Mouse (Mus musculus) megakaryocyte, embryonic 14.5 days (primary cell): ENCODE data around the gene Adam12. TPM values are rescaled to one million over a fixed set of nuclear protein-coding genes. Genes with fewer than 3 reads are reported as not detected.

Experiments used
- H3K27me3 ChIP-seq: replicated peaks from 2 replicates; pipeline ENCODE3; 2012; ENCODE audit warnings: inconsistent platforms
- H3K36me3 ChIP-seq: replicated peaks from 2 replicates; pipeline ENCODE3; 2012; ENCODE audit warnings: low read length, inconsistent platforms, mixed read lengths
- H3K4me1 ChIP-seq: 2 replicates; pipeline ENCODE4 v1.6.1; 2012; ENCODE audit warnings: inconsistent platforms
- H3K4me3 ChIP-seq: replicated peaks from 2 replicates; pipeline ENCODE3; 2012; ENCODE audit warnings: moderate library complexity, mild to moderate bottlenecking, inconsistent platforms
- H3K9me3 ChIP-seq: 2 replicates; pipeline ENCODE4 v1.6.1; 2012; ENCODE audit warnings: inconsistent platforms
- FLI1 ChIP-seq: IDR thresholded peaks from 2 replicates; pipeline ENCODE4 v1.6.1; 2012; ENCODE audit warnings: low read length, inconsistent platforms, mixed read lengths
- GATA1 ChIP-seq: IDR thresholded peaks from 3 replicates; pipeline ENCODE4 v1.6.1; 2012; ENCODE audit warnings: mixed read lengths, low read length, inconsistent platforms, borderline replicate concordance
- polyA plus RNA-seq: library from polyadenylated mRNA; stranded (reverse); fragments of >175 nt; gene quantifications from 2 replicates; pipeline ENCODE4 v1.2.3, GENCODE M21; 2012; ENCODE audit warnings: low replicate concordance; ENCODE audit not compliant: insufficient read depth

The Adam12 gene
- polyA plus RNA-seq, 1 experiment: not detected

DNA sequence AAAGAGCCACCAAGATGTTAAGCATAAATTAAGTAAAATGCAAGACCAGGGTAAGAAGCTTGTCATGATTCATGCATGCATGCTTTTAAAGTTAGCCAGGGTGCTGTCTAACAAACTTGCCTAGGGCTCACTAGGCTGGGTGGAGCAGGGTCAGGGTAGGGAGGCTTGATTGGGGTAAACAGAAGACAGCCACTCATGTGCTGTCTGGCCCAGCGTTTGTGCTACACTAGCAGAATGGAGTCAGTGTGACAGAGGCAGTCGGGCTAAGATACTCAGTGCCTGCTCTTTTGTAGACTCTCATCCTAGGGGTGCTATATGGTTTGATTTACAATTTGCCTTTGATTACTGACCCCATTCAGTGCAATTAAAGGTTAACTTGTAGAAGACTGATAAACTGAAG, 179.5 kb downstream of the Adam12 start:
- TF ChIP-seq GATA1: no peak
- TF ChIP-seq FLI1: no peak
- no peaks in the 10 kb centered on the region for H3K27me3 ChIP-seq
- no peaks in the 10 kb centered on the region for H3K4me1 ChIP-seq
- H3K4me3 ChIP-seq: no peak overlapping the region
- no peaks in the 10 kb centered on the region for H3K36me3 ChIP-seq
- no peaks in the 10 kb centered on the region for H3K9me3 ChIP-seq

- no peaks in the 10 kb centered on the region for H3K4me1 ChIP-seq
- H3K4me3 ChIP-seq: no peak overlapping the region
- H3K9me3 ChIP-seq: peaks cover 6% of the 10 kb centered on the region; the same call in 1 of the 2 replicates
- TF ChIP-seq FLI1: no peak
- TF ChIP-seq GATA1: no peak
- H3K27me3 ChIP-seq: peaks cover 2% of the 10 kb centered on the region
- no peaks in the 10 kb centered on the region for H3K36me3 ChIP-seq
Measured at GRCm38 (mm10) chr7:134050371-134050770, 181.6 kb downstream of the Adam12 start.

GRCm38 (mm10) chr7:134046376-134046775, 185.6 kb downstream of the Adam12 start:
- no peaks in the 10 kb centered on the region for H3K4me1 ChIP-seq
- peaks cover 2% of the 10 kb centered on the region for H3K27me3 ChIP-seq
- H3K36me3 ChIP-seq: no peaks in the 10 kb centered on the region
- H3K4me3 ChIP-seq: no peak overlapping the region
- H3K9me3 ChIP-seq: peaks cover 9% of the 10 kb centered on the region; the same call in 1 of the 2 replicates
- TF ChIP-seq GATA1: no peak
- TF ChIP-seq FLI1: no peak

DNA sequence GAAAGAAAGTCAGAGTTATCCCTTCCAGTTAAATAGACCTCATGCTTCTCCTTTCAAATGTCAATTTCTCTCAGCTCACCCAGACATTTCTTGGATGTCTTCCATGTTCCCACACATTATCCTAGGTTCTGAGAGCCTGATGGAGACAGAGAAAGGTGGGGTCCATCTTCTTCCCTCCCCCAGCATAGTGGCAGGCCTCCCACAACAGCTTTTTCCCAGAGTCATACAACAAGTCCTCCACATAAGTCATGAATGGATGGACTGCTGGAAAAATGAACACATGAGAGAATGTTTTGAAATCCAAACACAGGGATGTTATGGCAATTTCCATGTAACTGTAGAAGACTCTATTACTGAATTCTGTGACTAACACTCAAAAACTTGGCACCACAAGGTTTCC, 188.4 kb downstream of the Adam12 start:
- TF ChIP-seq GATA1 (no peak), FLI1 (no peak)
- no peak overlapping the region for H3K4me3 ChIP-seq
- H3K4me1 ChIP-seq: no peaks in the 10 kb centered on the region
- H3K36me3 ChIP-seq: no peaks in the 10 kb centered on the region
- peaks cover 9% of the 10 kb centered on the region; the same call in 1 of the 2 replicates for H3K9me3 ChIP-seq
- H3K27me3 ChIP-seq: peaks cover 2% of the 10 kb centered on the region

GRCm38 (mm10) chr7:134042614-134043013, 189.3 kb downstream of the Adam12 start:
- no peaks in the 10 kb centered on the region for H3K36me3 ChIP-seq
- peaks cover 2% of the 10 kb centered on the region for H3K27me3 ChIP-seq
- H3K4me3 ChIP-seq: no peak overlapping the region
- no peak for TF ChIP-seq GATA1
- TF ChIP-seq FLI1: no peak
- H3K9me3 ChIP-seq: peaks cover 9% of the 10 kb centered on the region; the same call in 1 of the 2 replicates
- no peaks in the 10 kb centered on the region for H3K4me1 ChIP-seq

DNA sequence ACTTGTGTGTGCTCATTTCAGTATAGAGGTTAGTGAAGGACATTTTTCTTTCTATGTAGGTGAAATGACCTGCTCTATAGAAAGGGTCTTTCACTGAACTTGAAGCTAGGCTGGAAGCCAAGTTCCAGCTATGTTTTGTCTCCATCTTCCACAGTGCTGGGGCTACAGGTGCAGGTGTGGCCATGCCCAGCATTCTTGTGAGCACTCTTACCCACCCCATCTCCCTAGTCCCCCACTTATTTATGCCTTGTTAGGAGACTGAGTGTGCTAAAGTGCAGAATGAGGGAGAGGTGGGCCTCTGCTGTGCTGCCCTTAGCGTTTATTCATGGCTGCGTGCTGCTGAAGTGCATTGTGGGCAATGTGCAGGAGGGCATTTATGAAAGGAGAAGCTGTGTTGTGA, 198.0 kb downstream of the Adam12 start:
- Histone ChIP-seq H3K27me3 (no peaks in the 10 kb centered on the region), H3K4me3 (no peak overlapping the region), H3K9me3 (peaks cover 3% of the 10 kb centered on the region; the same call in 1 of the 2 replicates), H3K4me1 (no peaks in the 10 kb centered on the region), H3K36me3 (no peaks in the 10 kb centered on the region)
- TF ChIP-seq FLI1: no peak
- TF ChIP-seq GATA1: no peak

- Histone ChIP-seq H3K4me3 (no peak overlapping the region), H3K4me1 (no peaks in the 10 kb centered on the region), H3K9me3 (peaks cover 3% of the 10 kb centered on the region; the same call in 1 of the 2 replicates), H3K36me3 (no peaks in the 10 kb centered on the region), H3K27me3 (no peaks in the 10 kb centered on the region)
- TF ChIP-seq FLI1 (no peak), GATA1 (no peak)
Measured at GRCm38 (mm10) chr7:134032959-134033366, 199.0 kb downstream of the Adam12 start.

- Histone ChIP-seq H3K27me3 (no peaks in the 10 kb centered on the region), H3K36me3 (no peaks in the 10 kb centered on the region), H3K9me3 (no peaks in the 10 kb centered on the region), H3K4me1 (no peaks in the 10 kb centered on the region), H3K4me3 (no peak overlapping the region)
- no peak for TF ChIP-seq GATA1
- TF ChIP-seq FLI1: no peak
Measured at GRCm38 (mm10) chr7:134031787-134032186, 200.2 kb downstream of the Adam12 start.

- H3K9me3 ChIP-seq: no peaks in the 10 kb centered on the region
- H3K27me3 ChIP-seq: no peaks in the 10 kb centered on the region
- TF ChIP-seq GATA1 (no peak), FLI1 (no peak)
- no peaks in the 10 kb centered on the region for H3K36me3 ChIP-seq
- H3K4me3 ChIP-seq: no peak overlapping the region
- no peaks in the 10 kb centered on the region for H3K4me1 ChIP-seq
Measured at GRCm38 (mm10) chr7:134031256-134031655, 200.7 kb downstream of the Adam12 start.

GRCm38 (mm10) chr7:134028281-134028830, 203.6 kb downstream of the Adam12 start:
- no peak for TF ChIP-seq GATA1
- TF ChIP-seq FLI1: no peak

More at GRCm38 (mm10) chr7:134028281-134028830, 203.6 kb downstream of the Adam12 start:
- H3K4me1 ChIP-seq: no peaks in the 10 kb centered on the region
- H3K27me3 ChIP-seq: no peaks in the 10 kb centered on the region
- H3K36me3 ChIP-seq: no peaks in the 10 kb centered on the region
- no peaks in the 10 kb centered on the region for H3K9me3 ChIP-seq
- no peak overlapping the region for H3K4me3 ChIP-seq
